Mouse (Mus musculus): ENCODE results near the gene Zfp473. TPM values are rescaled to one million over a fixed set of nuclear protein-coding genes. Genes with fewer than 3 reads are reported as not detected.
"Not testable (repeated sequence)": the region's sequence is repeated elsewhere in the genome, so short reads cannot be mapped to it uniquely, and the experiment has no call there.

The Zfp473 gene
- polyA plus RNA-seq, 1 experiment from 2014 or later, result 3.0 TPM

GRCm38 (mm10) chr7:44708093-44708492 is 42.8 kb downstream of the Zfp473 start:
- 87% methylated on average over 5 of the region's 6 CpGs for WGBS
- H3K4me2 ChIP-seq (replicated peaks; ENCODE audit: low read depth, low read length), result not testable (repeated sequence)

GRCm38 (mm10) chr7:44707169-44707675 is 43.6 kb downstream of the Zfp473 start:
- no peaks in the 10 kb centered on the region for H3K36me3 ChIP-seq (ENCODE audit: control insufficient read depth, insufficient read depth, low read length)
- no peak for ATAC-seq (ENCODE audit: insufficient number of reproducible peaks, insufficient read depth, low FRiP score, low read depth)
- H3K9me3 ChIP-seq (ENCODE audit: control insufficient read depth, low read depth, low read length), result no peaks in the 10 kb centered on the region
- no peak overlapping the region for H3K4me2 ChIP-seq (replicated peaks; ENCODE audit: low read depth, low read length)
- H3K27me3 ChIP-seq (ENCODE audit: control insufficient read depth, insufficient read depth, low read length), result no peaks in the 10 kb centered on the region
- H3K4me1 ChIP-seq (ENCODE audit: control insufficient read depth, insufficient read depth, low read length), result no peaks in the 10 kb centered on the region
- no peak overlapping the region for H3K4me3 ChIP-seq (ENCODE audit: low read depth, low read length)
- no peak overlapping the region for H3K27ac ChIP-seq (ENCODE audit: low read length)
- 89% methylated on average over 5 of the region's 5 CpGs for WGBS
- H3K9ac ChIP-seq (replicated peaks; ENCODE audit: low read depth, low read length), result no peak overlapping the region

More at GRCm38 (mm10) chr7:44708093-44708492, 42.8 kb downstream of the Zfp473 start:
- H3K27ac ChIP-seq (ENCODE audit: low read length); H3K4me3 ChIP-seq (ENCODE audit: low read depth, low read length); H3K9ac ChIP-seq (replicated peaks; ENCODE audit: low read depth, low read length); H3K36me3 ChIP-seq (ENCODE audit: control insufficient read depth, insufficient read depth, low read length); H3K9me3 ChIP-seq (ENCODE audit: control insufficient read depth, low read depth, low read length); ATAC-seq (ENCODE audit: insufficient number of reproducible peaks, insufficient read depth, low FRiP score, low read depth); H3K27me3 ChIP-seq (ENCODE audit: control insufficient read depth, insufficient read depth, low read length); H3K4me1 ChIP-seq (ENCODE audit: control insufficient read depth, insufficient read depth, low read length): not testable (repeated sequence)

GRCm38 (mm10) chr7:44706322-44706721 is 44.5 kb downstream of the Zfp473 start:
- Histone ChIP-seq H3K27ac (ENCODE audit: low read length) (no peak overlapping the region), H3K27me3 (ENCODE audit: control insufficient read depth, insufficient read depth, low read length) (no peaks in the 10 kb centered on the region), H3K9ac (replicated peaks; ENCODE audit: low read depth, low read length) (no peak overlapping the region), H3K4me2 (replicated peaks; ENCODE audit: low read depth, low read length) (no peak overlapping the region), H3K36me3 (ENCODE audit: control insufficient read depth, insufficient read depth, low read length) (no peaks in the 10 kb centered on the region), H3K4me3 (ENCODE audit: low read depth, low read length) (no peak overlapping the region), H3K9me3 (ENCODE audit: control insufficient read depth, low read depth, low read length) (no peaks in the 10 kb centered on the region), H3K4me1 (ENCODE audit: control insufficient read depth, insufficient read depth, low read length) (no peaks in the 10 kb centered on the region)
- no peak for ATAC-seq (ENCODE audit: insufficient number of reproducible peaks, insufficient read depth, low FRiP score, low read depth)

GRCm38 (mm10) chr7:44705086-44705485 is 45.8 kb downstream of the Zfp473 start:
- Histone ChIP-seq H3K36me3 (ENCODE audit: control insufficient read depth, insufficient read depth, low read length) (no peaks in the 10 kb centered on the region), H3K4me2 (replicated peaks; ENCODE audit: low read depth, low read length) (no peak overlapping the region), H3K27ac (ENCODE audit: low read length) (no peak overlapping the region), H3K4me3 (ENCODE audit: low read depth, low read length) (no peak overlapping the region), H3K4me1 (ENCODE audit: control insufficient read depth, insufficient read depth, low read length) (no peaks in the 10 kb centered on the region), H3K9ac (replicated peaks; ENCODE audit: low read depth, low read length) (no peak overlapping the region), H3K27me3 (ENCODE audit: control insufficient read depth, insufficient read depth, low read length) (no peaks in the 10 kb centered on the region), H3K9me3 (ENCODE audit: control insufficient read depth, low read depth, low read length) (no peaks in the 10 kb centered on the region)
- 90% methylated on average over 4 of the region's 4 CpGs for WGBS
- ATAC-seq (ENCODE audit: insufficient number of reproducible peaks, insufficient read depth, low FRiP score, low read depth), result no peak

DNA sequence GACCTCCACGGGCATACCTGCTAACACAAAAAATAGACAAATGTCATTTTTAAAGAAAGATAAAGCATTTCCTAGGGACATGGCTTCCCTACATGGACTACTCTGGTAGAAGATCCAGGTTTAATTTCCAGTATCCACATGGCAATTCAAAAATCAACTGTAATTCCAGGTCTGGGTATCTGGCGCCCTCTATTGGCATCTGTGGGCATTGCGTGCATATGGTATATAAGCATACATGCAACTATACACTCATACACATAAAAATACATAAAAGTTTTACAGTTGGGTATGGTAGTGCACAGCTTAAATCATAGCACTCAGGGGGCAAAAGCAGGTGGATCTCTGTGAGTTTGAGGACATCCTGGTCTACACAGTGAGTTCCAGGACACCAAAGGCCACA is 46.5 kb downstream of the Zfp473 start:
- H3K9ac ChIP-seq (replicated peaks; ENCODE audit: low read depth, low read length), result no peak overlapping the region
- H3K4me3 ChIP-seq (ENCODE audit: low read depth, low read length), result no peak overlapping the region
- no peak overlapping the region for H3K4me2 ChIP-seq (replicated peaks; ENCODE audit: low read depth, low read length)
- no peaks in the 10 kb centered on the region for H3K9me3 ChIP-seq (ENCODE audit: control insufficient read depth, low read depth, low read length)
- H3K36me3 ChIP-seq (ENCODE audit: control insufficient read depth, insufficient read depth, low read length), result no peaks in the 10 kb centered on the region
- H3K4me1 ChIP-seq (ENCODE audit: control insufficient read depth, insufficient read depth, low read length), result no peaks in the 10 kb centered on the region
- ATAC-seq (ENCODE audit: insufficient number of reproducible peaks, insufficient read depth, low FRiP score, low read depth), result no peak
- no peak overlapping the region for H3K27ac ChIP-seq (ENCODE audit: low read length)
- H3K27me3 ChIP-seq (ENCODE audit: control insufficient read depth, insufficient read depth, low read length), result no peaks in the 10 kb centered on the region
- 56% methylated on average over 3 of the region's 3 CpGs for WGBS

- no peak overlapping the region for H3K27ac ChIP-seq (ENCODE audit: low read length)
- no peak for ATAC-seq (ENCODE audit: insufficient number of reproducible peaks, insufficient read depth, low FRiP score, low read depth)
- H3K4me3 ChIP-seq (ENCODE audit: low read depth, low read length), result no peak overlapping the region
- no peaks in the 10 kb centered on the region for H3K9me3 ChIP-seq (ENCODE audit: control insufficient read depth, low read depth, low read length)
- no peaks in the 10 kb centered on the region for H3K36me3 ChIP-seq (ENCODE audit: control insufficient read depth, insufficient read depth, low read length)
- H3K9ac ChIP-seq (replicated peaks; ENCODE audit: low read depth, low read length), result no peak overlapping the region
- no peaks in the 10 kb centered on the region for H3K27me3 ChIP-seq (ENCODE audit: control insufficient read depth, insufficient read depth, low read length)
- WGBS, result 75% methylated on average over 8 of the region's 8 CpGs
- H3K4me1 ChIP-seq (ENCODE audit: control insufficient read depth, insufficient read depth, low read length), result no peaks in the 10 kb centered on the region
- H3K4me2 ChIP-seq (replicated peaks; ENCODE audit: low read depth, low read length), result no peak overlapping the region
Measured at GRCm38 (mm10) chr7:44702985-44703384, 47.9 kb downstream of the Zfp473 start.

DNA sequence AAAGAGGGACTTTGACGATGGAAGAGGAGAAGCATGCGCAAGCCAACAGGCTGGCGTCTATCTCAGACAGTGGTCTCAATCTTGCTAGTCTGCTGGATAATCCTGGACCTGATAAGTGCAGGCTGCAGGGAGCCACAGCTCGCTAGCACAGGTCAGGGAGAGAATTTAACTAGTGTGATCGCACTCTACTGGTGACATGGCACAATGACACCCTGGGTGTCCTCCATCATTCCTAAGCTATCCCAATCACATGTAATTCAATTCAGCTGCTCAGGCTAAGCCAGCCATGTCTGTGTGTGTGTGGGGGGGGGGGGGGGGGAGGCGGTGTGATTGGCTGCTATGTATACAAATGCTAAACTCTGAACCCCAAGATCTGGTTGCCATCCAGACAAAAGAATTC is 48.9 kb downstream of the Zfp473 start:
- 11% methylated on average over 5 of the region's 6 CpGs for WGBS

DNA sequence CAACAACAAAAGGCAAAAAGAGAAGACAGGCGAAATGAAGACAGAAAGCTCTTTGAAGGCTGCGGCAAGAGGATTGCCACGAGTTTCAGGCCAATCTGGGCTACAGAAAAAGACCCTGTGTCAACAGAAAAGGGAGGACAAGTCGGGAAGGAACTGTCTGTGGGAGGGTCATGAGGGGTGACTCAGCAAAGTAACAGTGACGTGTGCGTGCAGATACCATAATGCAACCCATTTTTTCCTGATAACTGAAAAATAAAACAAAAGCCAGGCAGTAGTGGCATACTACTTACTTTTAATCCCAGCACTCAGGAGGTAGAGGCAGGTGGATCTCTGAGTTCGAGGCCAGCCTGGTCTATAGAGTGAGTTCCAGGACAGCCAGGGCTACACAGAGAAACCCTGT is 52.9 kb downstream of the Zfp473 start:
- 48% methylated on average over 7 of the region's 7 CpGs for WGBS
- no peak overlapping the region for H3K27ac ChIP-seq (ENCODE audit: low read length)
- H3K36me3 ChIP-seq (ENCODE audit: control insufficient read depth, insufficient read depth, low read length), result no peaks in the 10 kb centered on the region
- no peak for ATAC-seq (ENCODE audit: insufficient number of reproducible peaks, insufficient read depth, low FRiP score, low read depth)
- H3K27me3 ChIP-seq (ENCODE audit: control insufficient read depth, insufficient read depth, low read length), result no peaks in the 10 kb centered on the region
- no peak overlapping the region for H3K4me3 ChIP-seq (ENCODE audit: low read depth, low read length)
- no peak overlapping the region for H3K9ac ChIP-seq (replicated peaks; ENCODE audit: low read depth, low read length)
- H3K9me3 ChIP-seq (ENCODE audit: control insufficient read depth, low read depth, low read length), result no peaks in the 10 kb centered on the region
- H3K4me2 ChIP-seq (replicated peaks; ENCODE audit: low read depth, low read length), result no peak overlapping the region
- H3K4me1 ChIP-seq (ENCODE audit: control insufficient read depth, insufficient read depth, low read length), result 0 out of 2 replicates have a peak, but pooled peaks cover 5% of the 10 kb centered on the region

More for the DNA sequence above, 48.9 kb downstream of the Zfp473 start:
- Histone ChIP-seq H3K27me3 (ENCODE audit: control insufficient read depth, insufficient read depth, low read length) (no peaks in the 10 kb centered on the region), H3K27ac (ENCODE audit: low read length) (no peak overlapping the region), H3K4me2 (replicated peaks; ENCODE audit: low read depth, low read length) (no peak overlapping the region), H3K36me3 (ENCODE audit: control insufficient read depth, insufficient read depth, low read length) (no peaks in the 10 kb centered on the region), H3K4me1 (ENCODE audit: control insufficient read depth, insufficient read depth, low read length) (0 out of 2 replicates have a peak, but pooled peaks cover 5% of the 10 kb centered on the region), H3K4me3 (ENCODE audit: low read depth, low read length) (no peak overlapping the region), H3K9ac (replicated peaks; ENCODE audit: low read depth, low read length) (no peak overlapping the region), H3K9me3 (ENCODE audit: control insufficient read depth, low read depth, low read length) (no peaks in the 10 kb centered on the region)
- no peak for ATAC-seq (ENCODE audit: insufficient number of reproducible peaks, insufficient read depth, low FRiP score, low read depth)

- H3K4me2 ChIP-seq (replicated peaks; ENCODE audit: low read depth, low read length), result no peak overlapping the region; the same call in 1 of the 2 replicates
Measured at GRCm38 (mm10) chr7:44697191-44697710, 53.6 kb downstream of the Zfp473 start.

More at GRCm38 (mm10) chr7:44697191-44697710, 53.6 kb downstream of the Zfp473 start:
- ATAC-seq (ENCODE audit: insufficient number of reproducible peaks, insufficient read depth, low FRiP score, low read depth), result peak; percentile 46; the same call in 1 of the 2 replicates
- H3K27me3 ChIP-seq (ENCODE audit: control insufficient read depth, insufficient read depth, low read length), result no peaks in the 10 kb centered on the region
- no peaks in the 10 kb centered on the region for H3K36me3 ChIP-seq (ENCODE audit: control insufficient read depth, insufficient read depth, low read length)
- no peak overlapping the region for H3K4me3 ChIP-seq (ENCODE audit: low read depth, low read length)
- no peak overlapping the region for H3K9ac ChIP-seq (replicated peaks; ENCODE audit: low read depth, low read length)
- WGBS, result 8% methylated on average over 20 of the region's 20 CpGs
- H3K9me3 ChIP-seq (ENCODE audit: control insufficient read depth, low read depth, low read length), result no peaks in the 10 kb centered on the region
- peak overlapping the region; percentile 44 for H3K27ac ChIP-seq (ENCODE audit: low read length)
- 0 out of 2 replicates have a peak, but pooled peaks cover 5% of the 10 kb centered on the region for H3K4me1 ChIP-seq (ENCODE audit: control insufficient read depth, insufficient read depth, low read length)
